ENCODE assay signal across 13 mouse cellular contexts in genomic region chr12:104605535-104606399, GRCm38 (mm10).
DNase-seq lines count a peak whose midpoint lies in the region; ATAC-seq and TF ChIP-seq lines count a peak whose summit lies in the region.
"Had no signal": no experiment of that assay in that cellular context is flagged by ENCODE, and none has a peak within 500 bp of the region (broad histone marks: within the 10 kb centered on the region; RNA-seq: fewer than 3 reads in every experiment).

No protein-coding gene starts in this region.

- no peaks in the 10 kb centered on the region for H3K36me3 ChIP-seq in kidney, adult 2 months (ENCODE audit: control insufficient read depth, insufficient read depth, low read length)
- H3K36me3 ChIP-seq in heart, embryonic 16.5 days (ENCODE audit: control insufficient read depth, insufficient read depth) = no peaks in the 10 kb centered on the region
- H3K36me3 ChIP-seq in forebrain, embryonic 13.5 days (ENCODE audit: poor library complexity, severe bottlenecking) = no peaks in the 10 kb centered on the region
- H3K36me3 ChIP-seq: embryonic facial prominence, embryonic 15.5 days; liver, embryonic 15.5 days; neural tube, embryonic 12.5 days had no signal

- H3K4me1 ChIP-seq in kidney, adult 2 months (ENCODE audit: control insufficient read depth, insufficient read depth, low read length) = no peaks in the 10 kb centered on the region
- peaks cover 12% of the 10 kb centered on the region for H3K4me1 ChIP-seq in heart, embryonic 16.5 days (ENCODE audit: control insufficient read depth, insufficient read depth, low read length)
- no peaks in the 10 kb centered on the region for H3K4me1 ChIP-seq in forebrain, embryonic 13.5 days
- H3K4me1 ChIP-seq: liver, embryonic 15.5 days had no signal

- no peak overlapping the region for H3K27ac ChIP-seq in kidney, adult 2 months (ENCODE audit: insufficient read depth, low read depth, low read length)
- H3K27ac ChIP-seq in heart, embryonic 16.5 days (ENCODE audit: low read length) = no peak overlapping the region
- no peak overlapping the region for H3K27ac ChIP-seq in forebrain, embryonic 13.5 days
- H3K27ac ChIP-seq: embryonic facial prominence, embryonic 15.5 days; liver, embryonic 15.5 days; neural tube, embryonic 12.5 days had no signal

- intact Hi-C loops in left cerebral cortex, postnatal 36 days (cut with DNase I) = no loop called here

- no peaks in the 10 kb centered on the region for H3K27me3 ChIP-seq in kidney, adult 2 months (replicated peaks; ENCODE audit: control insufficient read depth, insufficient read depth, low read length)
- peaks cover 9% of the 10 kb centered on the region; the same call in 1 of the 2 replicates for H3K27me3 ChIP-seq in heart, embryonic 16.5 days (ENCODE audit: control insufficient read depth, insufficient read depth, low read length)
- no peaks in the 10 kb centered on the region for H3K27me3 ChIP-seq in forebrain, embryonic 13.5 days
- H3K27me3 ChIP-seq: liver, embryonic 15.5 days; neural tube, embryonic 12.5 days had no signal

- no peak for TF ChIP-seq POLR2A in kidney, adult 2 months (IDR thresholded peaks at IDR 0.05; ENCODE audit: low read depth, low read length)

- 0 out of 2 replicates have a peak, but pooled peaks cover 3% of the 10 kb centered on the region for H3K9me3 ChIP-seq in heart, embryonic 16.5 days (replicated peaks; ENCODE audit: control insufficient read depth, low read length)
- peaks cover 3% of the 10 kb centered on the region; the same call in 1 of the 2 replicates for H3K9me3 ChIP-seq in forebrain, embryonic 13.5 days (replicated peaks)
- H3K9me3 ChIP-seq: embryonic facial prominence, embryonic 15.5 days; liver, embryonic 15.5 days; neural tube, embryonic 12.5 days had no signal

- peak; percentile 6 for DNase-seq in kidney, adult 2 months
- DNase-seq in kidney, adult 8-10 months = no peak
- peak; percentile 57 for DNase-seq in embryo, embryonic 10 days (ENCODE audit: low spot score)
- DNase-seq in kidney, postnatal 25 days = peak; percentile 9 to 50
- DNase-seq in left cerebral cortex, postnatal 36 days (ENCODE audit: low spot score in 2 of 2) = no peak
- DNase-seq in urinary bladder, postnatal 14 days (ENCODE audit: low spot score) = no peak
- DNase-seq: thymus, adult 2 months had no signal

- WGBS in kidney, adult 2 months = 58% methylated on average over 24 of the region's 24 CpGs
- 22% methylated on average over 24 of the region's 24 CpGs for WGBS in heart, embryonic 16.5 days
- 82% methylated on average over 24 of the region's 24 CpGs for WGBS in forebrain, embryonic 13.5 days

- 0 out of 2 replicates have a peak overlapping the region, but pooled peaks have one; percentile 5 for H3K4me2 ChIP-seq in heart, embryonic 16.5 days (ENCODE audit: low read depth, low read length)
- no peak overlapping the region for H3K4me2 ChIP-seq in forebrain, embryonic 13.5 days
- H3K4me2 ChIP-seq: embryonic facial prominence, embryonic 15.5 days; liver, embryonic 15.5 days; neural tube, embryonic 12.5 days had no signal

- peak; percentile 94 for ATAC-seq in heart, embryonic 16.5 days (replicated peaks; ENCODE audit: extremely low read depth, insufficient read depth, low FRiP score)
- no peak for ATAC-seq in forebrain, embryonic 13.5 days
- ATAC-seq: activated CD4-positive, CD25-positive, alpha-beta regulatory T cell, adult 4 months had no signal

- no peak overlapping the region for H3K9ac ChIP-seq in heart, embryonic 16.5 days (ENCODE audit: low read length)
- no peak overlapping the region for H3K9ac ChIP-seq in forebrain, embryonic 13.5 days
- H3K9ac ChIP-seq: embryonic facial prominence, embryonic 15.5 days; liver, embryonic 15.5 days; neural tube, embryonic 12.5 days had no signal

- TF ChIP-seq CTCF in kidney, adult 2 months (conservative IDR thresholded peaks at IDR 0.05; ENCODE audit: insufficient read depth, insufficient read length, low read depth, low read length) = no peak

- no peak overlapping the region for H3K4me3 ChIP-seq in kidney, adult 2 months (ENCODE audit: insufficient read depth, low read depth, low read length)
- no peak overlapping the region for H3K4me3 ChIP-seq in heart, embryonic 16.5 days (ENCODE audit: low read length)
- no peak overlapping the region for H3K4me3 ChIP-seq in forebrain, embryonic 13.5 days
- H3K4me3 ChIP-seq: embryonic facial prominence, embryonic 15.5 days; liver, embryonic 15.5 days; neural tube, embryonic 12.5 days had no signal

Comparison
In these comparisons a context has a peak if more than half of its experiments do, and no peak if none do; other contexts are left out.
1. DNase-seq: peak in kidney, adult 2 months (single experiment), embryo, embryonic 10 days (single experiment) and kidney, postnatal 25 days (2 of 2); none in kidney, adult 8-10 months (0 of 2), left cerebral cortex, postnatal 36 days (0 of 2) and urinary bladder, postnatal 14 days (single experiment).